Mouse (Mus musculus): ENCODE measurements around the gene Scnn1g.

GRCm38 (mm10) chr7:121750244-121750643 lies 16.0 kb downstream of the Scnn1g start:
- TF ChIP-seq POLR2A (IDR thresholded peaks at IDR 0.05; ENCODE audit: borderline replicate concordance, extremely low read depth, low read depth, low read length) (no peak), CTCF (IDR thresholded peaks at IDR 0.05; ENCODE audit: insufficient read depth, low read length) (no peak)

All from lung, adult 2 months (tissue).